Mouse (Mus musculus): Measurements from ENCODE around the gene Tfam. TPM values are rescaled to one million over a fixed set of nuclear protein-coding genes. Genes with fewer than 3 reads are reported as not detected.

Gene Tfam
- 26.6 and 29.4 TPM in 2 replicates for polyA plus RNA-seq (2015; fragmentation: Nextera tagmentation; extraction: Ambion mirVana)

GRCm38 (mm10) chr10:71238240-71238554, at the start of gene Tfam:
Gene Tfam, minus strand, starts transcription at chr10:71238280.
- Histone ChIP-seq H3K36me3 (ENCODE audit: insufficient read depth, low read length) (no peaks in the 10 kb centered on the region), H3K4me1 (ENCODE audit: insufficient read depth, low read depth, low read length) (0 out of 2 replicates have a peak, but pooled peaks cover 4% of the 10 kb centered on the region), H3K4me2 (replicated peaks; ENCODE audit: low read depth, low read length) (peak within 1 kb of the TSS; percentile 88), H3K27ac (ENCODE audit: low read length) (peak within 1 kb of the TSS; percentile 65; the same call in 1 of the 2 replicates), H3K9ac (replicated peaks; ENCODE audit: low read depth) (peak within 1 kb of the TSS; percentile 83), H3K9me3 (ENCODE audit: low read length) (no peaks in the 10 kb centered on the region), H3K27me3 (replicated peaks; ENCODE audit: insufficient read depth, low read length) (no peaks in the 10 kb centered on the region), H3K4me3 (ENCODE audit: low read depth, low read length) (peak within 1 kb of the TSS; percentile 86)
- TF ChIP-seq CTCF (IDR thresholded peaks at IDR 0.05) (no peak), EP300 (IDR thresholded peaks at IDR 0.05) (no peak)
- ATAC-seq (no peak), DNase-seq (ENCODE audit: low spot score) (no peak)
- WGBS: 4% methylated on average over 7 of the region's 7 CpGs

- no peaks in the 10 kb centered on the region for H3K9me3 ChIP-seq (ENCODE audit: low read length)
- TF ChIP-seq CTCF (IDR thresholded peaks at IDR 0.05): peak; percentile 15
- no peak for TF ChIP-seq EP300 (IDR thresholded peaks at IDR 0.05)
- peak within 1 kb of the TSS; percentile 72 for H3K9ac ChIP-seq (replicated peaks; ENCODE audit: low read depth)
- H3K4me2 ChIP-seq (replicated peaks; ENCODE audit: low read depth, low read length): peak within 1 kb of the TSS; percentile 95
- peak within 1 kb of the TSS; percentile 95 for H3K4me3 ChIP-seq (ENCODE audit: low read depth, low read length)
- DNase-seq (ENCODE audit: low spot score) (peak; percentile 85), ATAC-seq (peak; percentile 97)
- H3K4me1 ChIP-seq (ENCODE audit: insufficient read depth, low read depth, low read length): peaks cover 5% of the 10 kb centered on the region; the same call in 1 of the 2 replicates
- peak within 1 kb of the TSS; percentile 38 for H3K27ac ChIP-seq (ENCODE audit: low read length)
- no peaks in the 10 kb centered on the region for H3K27me3 ChIP-seq (replicated peaks; ENCODE audit: insufficient read depth, low read length)
- WGBS: under 1% methylated on average over 38 of the region's 50 CpGs
- no peaks in the 10 kb centered on the region for H3K36me3 ChIP-seq (ENCODE audit: insufficient read depth, low read length)
Measured at GRCm38 (mm10) chr10:71285126-71285580, 47.1 kb upstream of the Tfam start, which contains the start of gene Ube2d1. Gene Ube2d1, minus strand, starts transcription at chr10:71285262.

GRCm38 (mm10) chr10:71284511-71285125, 46.5 kb upstream of the Tfam start:
- no peaks in the 10 kb centered on the region for H3K9me3 ChIP-seq (ENCODE audit: low read length)
- no peaks in the 10 kb centered on the region for H3K27me3 ChIP-seq (replicated peaks; ENCODE audit: insufficient read depth, low read length)
- WGBS: 4% methylated on average over 35 of the region's 41 CpGs
- peak overlapping the region; percentile 38 for H3K27ac ChIP-seq (ENCODE audit: low read length)
- peak overlapping the region; percentile 95 for H3K4me2 ChIP-seq (replicated peaks; ENCODE audit: low read depth, low read length)
- H3K4me1 ChIP-seq (ENCODE audit: insufficient read depth, low read depth, low read length): peaks cover 5% of the 10 kb centered on the region; the same call in 1 of the 2 replicates
- H3K9ac ChIP-seq (replicated peaks; ENCODE audit: low read depth): peak overlapping the region; percentile 72
- DNase-seq (ENCODE audit: low spot score): peak; percentile 20
- TF ChIP-seq CTCF (IDR thresholded peaks at IDR 0.05): no peak
- no peak for TF ChIP-seq EP300 (IDR thresholded peaks at IDR 0.05)
- no peaks in the 10 kb centered on the region for H3K36me3 ChIP-seq (ENCODE audit: insufficient read depth, low read length)
- peak overlapping the region; percentile 95 for H3K4me3 ChIP-seq (ENCODE audit: low read depth, low read length)
- peak; percentile 67 for ATAC-seq

GRCm38 (mm10) chr10:71284131-71284510, 46.0 kb upstream of the Tfam start:
- peak overlapping the region; percentile 72 for H3K9ac ChIP-seq (replicated peaks; ENCODE audit: low read depth)
- H3K4me2 ChIP-seq (replicated peaks; ENCODE audit: low read depth, low read length): peak overlapping the region; percentile 95
- H3K36me3 ChIP-seq (ENCODE audit: insufficient read depth, low read length): no peaks in the 10 kb centered on the region
- TF ChIP-seq CTCF (IDR thresholded peaks at IDR 0.05): no peak
- TF ChIP-seq EP300 (IDR thresholded peaks at IDR 0.05): no peak
- DNase-seq (ENCODE audit: low spot score): no peak
- H3K9me3 ChIP-seq (ENCODE audit: low read length): no peaks in the 10 kb centered on the region
- peaks cover 5% of the 10 kb centered on the region; the same call in 1 of the 2 replicates for H3K4me1 ChIP-seq (ENCODE audit: insufficient read depth, low read depth, low read length)
- no peak overlapping the region for H3K27ac ChIP-seq (ENCODE audit: low read length)
- no peak for ATAC-seq
- WGBS: 9% methylated on average over 8 of the region's 8 CpGs
- peak overlapping the region; percentile 95 for H3K4me3 ChIP-seq (ENCODE audit: low read depth, low read length)
- no peaks in the 10 kb centered on the region for H3K27me3 ChIP-seq (replicated peaks; ENCODE audit: insufficient read depth, low read length)

- no peak for DNase-seq (ENCODE audit: low spot score)
- H3K4me2 ChIP-seq (replicated peaks; ENCODE audit: low read depth, low read length): no peak overlapping the region
- H3K27me3 ChIP-seq (replicated peaks; ENCODE audit: insufficient read depth, low read length): no peaks in the 10 kb centered on the region
- no peaks in the 10 kb centered on the region for H3K4me1 ChIP-seq (ENCODE audit: insufficient read depth, low read depth, low read length)
- H3K9ac ChIP-seq (replicated peaks; ENCODE audit: low read depth): no peak overlapping the region
- WGBS: 56% methylated on average over 9 of the region's 9 CpGs
- H3K27ac ChIP-seq (ENCODE audit: low read length): no peak overlapping the region
- ATAC-seq: no peak
- TF ChIP-seq CTCF (IDR thresholded peaks at IDR 0.05) (no peak), EP300 (IDR thresholded peaks at IDR 0.05) (no peak)
- H3K36me3 ChIP-seq (ENCODE audit: insufficient read depth, low read length): no peaks in the 10 kb centered on the region
- H3K9me3 ChIP-seq (ENCODE audit: low read length): no peaks in the 10 kb centered on the region
- no peak overlapping the region for H3K4me3 ChIP-seq (ENCODE audit: low read depth, low read length)
Measured at GRCm38 (mm10) chr10:71273008-71273739, 35.1 kb upstream of the Tfam start.

GRCm38 (mm10) chr10:71267973-71268372, 29.9 kb upstream of the Tfam start:
- no peaks in the 10 kb centered on the region for H3K27me3 ChIP-seq (replicated peaks; ENCODE audit: insufficient read depth, low read length)
- H3K4me3 ChIP-seq (ENCODE audit: low read depth, low read length): no peak overlapping the region
- H3K9ac ChIP-seq (replicated peaks; ENCODE audit: low read depth): no peak overlapping the region
- H3K4me2 ChIP-seq (replicated peaks; ENCODE audit: low read depth, low read length): no peak overlapping the region
- DNase-seq (ENCODE audit: low spot score): no peak
- no peaks in the 10 kb centered on the region for H3K4me1 ChIP-seq (ENCODE audit: insufficient read depth, low read depth, low read length)
- WGBS: 98% methylated on average over 2 of the region's 2 CpGs
- no peak for ATAC-seq
- H3K27ac ChIP-seq (ENCODE audit: low read length): no peak overlapping the region
- no peaks in the 10 kb centered on the region for H3K9me3 ChIP-seq (ENCODE audit: low read length)
- no peaks in the 10 kb centered on the region for H3K36me3 ChIP-seq (ENCODE audit: insufficient read depth, low read length)
- TF ChIP-seq CTCF (IDR thresholded peaks at IDR 0.05) (no peak), EP300 (IDR thresholded peaks at IDR 0.05) (no peak)
